Mouse (Mus musculus) heart, embryonic 11.5 days (tissue): ENCODE measurements around the gene Pih1d2. TPM values are rescaled to one million over a fixed set of nuclear protein-coding genes. Genes with fewer than 3 reads are reported as not detected.
"Not testable (repeated sequence)": the region's sequence is repeated elsewhere in the genome, so short reads cannot be mapped to it uniquely, and the experiment has no call there.

ENCODE experiments used
- ATAC-seq: fragments of 200-750 bp; cut with Nextera tagmentation; replicated peaks from 2 replicates; pipeline ENCODE4 v1.8.0; 2017; ENCODE audit warnings: moderate library complexity; ENCODE audit not compliant: insufficient number of reproducible peaks, low FRiP score, low TSS enrichment
- H3K27ac ChIP-seq: fragments of 300-500 bp; sonication (generic); 2 replicates; pipeline ENCODE4 v1.5.1; 2014; ENCODE audit warnings: mild to moderate bottlenecking, low read depth, low read length
- H3K27me3 ChIP-seq: fragments of 300-500 bp; sonication (generic); 2 replicates; pipeline ENCODE4 v1.6.1; 2014; ENCODE audit warnings: mild to moderate bottlenecking, low read length, mixed read lengths; ENCODE audit not compliant: control insufficient read depth, insufficient read depth
- H3K36me3 ChIP-seq: fragments of 300-500 bp; sonication (generic); 2 replicates; pipeline ENCODE4 v1.6.1; 2014; ENCODE audit warnings: mild to moderate bottlenecking, low read length, moderate library complexity, mixed read lengths; ENCODE audit not compliant: control insufficient read depth, insufficient read depth
- H3K4me1 ChIP-seq: fragments of 300-500 bp; sonication (generic); 2 replicates; pipeline ENCODE4 v1.6.1; 2014; ENCODE audit warnings: low read length; ENCODE audit not compliant: control insufficient read depth, insufficient read depth
- H3K4me2 ChIP-seq: fragments of 300-500 bp; sonication (generic); 2 replicates; pipeline ENCODE4 v1.6.1; 2014; ENCODE audit warnings: mild to moderate bottlenecking, moderate library complexity
- H3K4me3 ChIP-seq: fragments of 300-500 bp; sonication (generic); 2 replicates; pipeline ENCODE4 v1.5.1; 2014; ENCODE audit warnings: low read depth, low read length
- H3K9ac ChIP-seq: fragments of 300-500 bp; sonication (generic); 2 replicates; pipeline ENCODE4 v1.6.1; 2014; ENCODE audit warnings: mild to moderate bottlenecking, low read depth, low read length, moderate library complexity
- H3K9me3 ChIP-seq: fragments of 300-500 bp; sonication (generic); replicated peaks from 2 replicates; pipeline ENCODE4 v1.6.1; 2016; ENCODE audit warnings: low read length; ENCODE audit not compliant: control insufficient read depth
- WGBS: fragments of 180-500 bp; shearing (Covaris S2); extraction: QIAGEN DNeasy Blood & Tissue Kit; methylation state at CpG from one replicate; pipeline ENCODE4 v1.1.7; 2014; ENCODE audit not compliant: insufficient replicate concordance; 5-methylcytosine and 5-hydroxymethylcytosine counted together
- polyA plus RNA-seq: library from polyadenylated mRNA; unstranded; fragments of >200 nt; fragmentation: Nextera tagmentation; extraction: Ambion mirVana; gene quantifications from 2 replicates; pipeline ENCODE4 v1.2.1, GENCODE M21; 2014

Pih1d2 gene
- polyA plus RNA-seq, 1 experiment from 2014 or later, result 3.1 TPM

DNA sequence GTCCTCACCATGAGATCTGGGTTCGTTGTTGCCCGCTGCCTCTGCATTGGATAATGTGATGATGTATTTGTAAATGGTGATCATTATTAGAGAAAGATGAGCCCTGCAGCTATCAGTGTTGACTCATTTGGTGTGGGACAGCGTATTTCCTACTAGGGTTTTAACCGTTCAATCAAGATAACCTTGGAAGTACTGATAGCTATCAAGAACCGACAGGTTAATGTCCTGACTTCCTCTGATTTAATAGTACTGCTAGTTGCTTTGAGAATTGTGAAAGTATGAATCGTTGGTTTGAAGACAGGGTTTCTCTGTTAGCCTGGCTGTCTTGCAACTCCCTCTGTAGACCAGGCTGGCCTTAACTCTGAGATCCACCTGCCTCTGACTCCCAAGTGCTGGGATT is 12.8 kb upstream of the Pih1d2 start:
- Histone ChIP-seq H3K27me3 (no peaks in the 10 kb centered on the region), H3K4me1 (peaks cover 22% of the 10 kb centered on the region), H3K9me3 (no peaks in the 10 kb centered on the region), H3K36me3 (peaks cover 17% of the 10 kb centered on the region), H3K27ac (peak overlapping the region; percentile 85), H3K4me3 (peak overlapping the region; percentile 83), H3K9ac (peak overlapping the region; percentile 96), H3K4me2 (peak overlapping the region; percentile 81)
- WGBS, result 3% methylated on average over 6 of the region's 6 CpGs
- 0 out of 2 replicates have a peak, but pooled peaks have one; percentile 11 for ATAC-seq

- H3K4me2 ChIP-seq, result no peak overlapping the region
- no peak overlapping the region for H3K9ac ChIP-seq
- H3K4me1 ChIP-seq, result peaks cover 5% of the 10 kb centered on the region; the same call in 1 of the 2 replicates
- no peak overlapping the region for H3K27ac ChIP-seq
- no peaks in the 10 kb centered on the region for H3K27me3 ChIP-seq
- H3K4me3 ChIP-seq, result no peak overlapping the region
- no peak for ATAC-seq
- H3K9me3 ChIP-seq, result no peaks in the 10 kb centered on the region
- 88% methylated on average over 4 of the region's 4 CpGs for WGBS
- H3K36me3 ChIP-seq, result peaks cover 30% of the 10 kb centered on the region
Measured at GRCm38 (mm10) chr9:50612115-50612514, 5.0 kb upstream of the Pih1d2 start.

DNA sequence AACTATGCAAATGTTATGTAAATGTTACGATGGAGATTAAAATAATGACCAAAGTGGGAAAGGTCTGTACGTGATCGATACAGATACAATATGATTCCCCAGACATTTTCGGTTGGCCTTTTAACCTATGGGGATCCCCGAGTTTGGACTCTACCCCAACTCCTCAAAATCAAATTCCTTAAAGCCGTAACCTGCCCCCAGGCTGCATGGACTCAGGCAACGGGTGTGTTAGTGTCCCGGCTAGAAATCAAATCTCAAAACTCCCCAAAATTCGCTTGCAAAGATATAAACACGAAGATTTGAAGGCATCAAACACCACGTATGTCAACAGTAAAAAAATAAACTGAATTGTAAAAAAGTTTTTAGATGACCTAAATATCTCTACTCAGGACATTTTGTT is 960 bp upstream of the Pih1d2 start:
- Histone ChIP-seq H3K9ac (peak overlapping the region; percentile 91), H3K9me3 (no peaks in the 10 kb centered on the region), H3K4me1 (peaks cover 5% of the 10 kb centered on the region; the same call in 1 of the 2 replicates), H3K27ac (0 out of 2 replicates have a peak overlapping the region, but pooled peaks have one; percentile 95), H3K27me3 (no peaks in the 10 kb centered on the region), H3K4me2 (peak overlapping the region; percentile 79), H3K4me3 (peak overlapping the region; percentile 92), H3K36me3 (peaks cover 13% of the 10 kb centered on the region; the same call in 1 of the 2 replicates)
- no peak for ATAC-seq
- 32% methylated on average over 11 of the region's 11 CpGs for WGBS

DNA sequence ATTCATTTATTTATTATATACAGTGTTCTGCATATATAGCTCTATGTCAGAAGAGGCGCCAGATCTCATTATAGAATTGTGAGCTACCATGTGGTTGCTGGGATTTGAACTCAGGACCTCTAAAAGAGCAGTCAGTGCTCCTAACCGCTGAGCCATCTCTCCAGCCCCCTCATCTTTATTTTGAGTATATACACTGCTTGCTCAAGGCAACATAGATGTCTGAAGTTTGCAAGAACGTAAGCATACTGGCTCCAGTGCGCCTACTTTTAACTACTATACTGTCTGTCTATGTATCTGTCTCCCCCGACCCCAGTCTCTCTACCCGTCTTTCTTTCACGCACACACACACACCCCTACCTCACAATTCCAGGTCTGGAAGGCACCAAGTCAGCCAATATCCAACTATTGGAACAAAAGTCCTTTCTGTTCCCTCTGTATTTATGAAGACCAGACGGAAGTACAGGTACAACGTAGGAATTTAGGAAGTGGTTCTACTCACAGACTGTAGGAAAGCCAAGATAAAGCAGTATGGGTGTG is 741 bp downstream of the Pih1d2 start:
- peaks cover 13% of the 10 kb centered on the region; the same call in 1 of the 2 replicates for H3K36me3 ChIP-seq
- no peaks in the 10 kb centered on the region for H3K9me3 ChIP-seq
- H3K4me2 ChIP-seq, result peak overlapping the region; percentile 79

DNA sequence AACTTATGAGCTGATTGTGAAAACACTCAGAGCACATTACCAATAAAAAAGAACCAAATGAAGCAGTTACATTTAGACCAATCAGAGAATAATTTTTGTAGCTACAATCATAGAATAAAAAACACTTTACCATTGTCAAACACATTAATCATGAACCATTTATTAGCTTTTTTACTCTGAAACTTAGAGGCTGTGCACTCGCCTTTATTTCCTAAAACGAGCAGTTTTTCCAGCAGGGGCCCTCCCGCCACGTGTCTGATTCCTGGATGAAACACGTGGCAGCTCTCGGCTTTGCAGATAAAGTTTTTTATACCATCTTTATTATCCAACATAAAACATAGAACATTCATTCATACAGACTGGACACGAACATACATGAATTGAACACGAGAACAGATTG is 13.8 kb downstream of the Pih1d2 start:
- H3K9ac ChIP-seq, H3K4me3 ChIP-seq, H3K27me3 ChIP-seq, ATAC-seq, H3K4me1 ChIP-seq, H3K36me3 ChIP-seq, H3K9me3 ChIP-seq, H3K27ac ChIP-seq, H3K4me2 ChIP-seq: not testable (repeated sequence)
- 92% methylated on average over 6 of the region's 8 CpGs for WGBS

More for the DNA sequence above, 741 bp downstream of the Pih1d2 start:
- 57% methylated on average over 9 of the region's 9 CpGs for WGBS
- ATAC-seq, result no peak
- Histone ChIP-seq H3K4me3 (peak overlapping the region; percentile 92), H3K4me1 (peaks cover 5% of the 10 kb centered on the region; the same call in 1 of the 2 replicates), H3K27me3 (no peaks in the 10 kb centered on the region), H3K27ac (no peak overlapping the region), H3K9ac (peak overlapping the region; percentile 39; the same call in 1 of the 2 replicates)

- no peak for ATAC-seq
- Histone ChIP-seq H3K27me3 (no peaks in the 10 kb centered on the region), H3K9ac (no peak overlapping the region), H3K4me3 (no peak overlapping the region), H3K4me1 (no peaks in the 10 kb centered on the region), H3K36me3 (peaks cover 14% of the 10 kb centered on the region), H3K27ac (no peak overlapping the region), H3K4me2 (no peak overlapping the region), H3K9me3 (no peaks in the 10 kb centered on the region)
- WGBS, result 85% methylated on average over 6 of the region's 6 CpGs
Measured at GRCm38 (mm10) chr9:50632016-50632688, 15.0 kb downstream of the Pih1d2 start.

- Histone ChIP-seq H3K27ac (no peak overlapping the region), H3K27me3 (no peaks in the 10 kb centered on the region), H3K4me2 (no peak overlapping the region), H3K9ac (no peak overlapping the region), H3K4me1 (no peaks in the 10 kb centered on the region), H3K4me3 (no peak overlapping the region), H3K9me3 (no peaks in the 10 kb centered on the region), H3K36me3 (peaks cover 19% of the 10 kb centered on the region)
- 56% methylated on average over 2 of the region's 2 CpGs for WGBS
- ATAC-seq, result no peak
Measured at GRCm38 (mm10) chr9:50633059-50633458, 15.9 kb downstream of the Pih1d2 start.

DNA sequence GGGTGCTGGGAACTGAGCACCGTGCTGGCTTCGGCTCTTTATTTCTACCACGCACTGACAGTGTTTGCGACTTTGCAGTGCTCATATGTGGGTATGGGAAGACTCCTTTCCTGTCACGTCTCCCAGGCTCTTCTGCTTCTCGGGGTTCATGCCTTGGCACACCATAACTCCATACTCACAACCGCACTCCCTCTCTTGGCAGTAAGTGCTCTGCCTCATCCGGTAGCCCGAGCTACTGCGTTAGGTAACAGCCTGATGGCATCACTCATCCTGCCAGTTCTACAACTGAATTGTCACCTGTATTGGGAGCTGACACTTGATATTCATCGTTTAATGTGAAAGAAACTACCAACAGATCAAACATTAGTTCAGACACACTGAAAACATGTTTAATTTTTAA is 17.1 kb downstream of the Pih1d2 start:
- Histone ChIP-seq H3K4me1 (no peaks in the 10 kb centered on the region), H3K36me3 (peaks cover 22% of the 10 kb centered on the region)
- 91% methylated on average over 11 of the region's 11 CpGs for WGBS

More for the DNA sequence above, 17.1 kb downstream of the Pih1d2 start:
- no peak overlapping the region for H3K4me3 ChIP-seq
- no peak overlapping the region for H3K9ac ChIP-seq
- H3K9me3 ChIP-seq, result no peaks in the 10 kb centered on the region
- no peaks in the 10 kb centered on the region for H3K27me3 ChIP-seq
- H3K27ac ChIP-seq, result no peak overlapping the region
- no peak for ATAC-seq
- H3K4me2 ChIP-seq, result no peak overlapping the region
